24 mouse cellular contexts compared by ENCODE assay signal in the genomic region with DNA sequence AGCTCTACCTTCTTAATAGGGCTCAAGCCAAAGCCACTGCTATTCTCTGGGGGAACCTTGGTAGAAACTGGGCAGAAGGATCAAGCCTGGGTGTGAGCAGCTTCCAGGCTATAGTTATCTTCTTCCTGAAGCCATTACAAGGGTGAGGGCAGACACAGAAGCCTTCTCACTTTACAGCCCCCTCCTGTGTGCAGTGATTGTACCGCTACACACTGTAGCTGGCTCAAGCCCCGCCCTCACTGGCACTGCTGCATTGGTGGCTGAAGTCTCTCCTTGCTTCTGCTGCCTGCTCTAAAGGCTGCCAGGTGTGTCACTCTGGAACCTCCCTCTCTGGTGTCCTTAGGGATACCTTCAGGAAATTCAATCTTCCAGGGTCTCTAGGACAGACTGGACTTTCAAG.
"Had no signal": no experiment of that assay in that cellular context is flagged by ENCODE, and none has a peak within 500 bp of the region (broad histone marks: within the 10 kb centered on the region; RNA-seq: fewer than 3 reads in every experiment).

No protein-coding gene starts in this region.

- H3K27me3 ChIP-seq: heart, embryonic 12.5 days; hindbrain, embryonic 13.5 days; hindbrain, embryonic 15.5 days; intestine, embryonic 15.5 days; limb, embryonic 13.5 days; limb, embryonic 15.5 days had no signal

- H3K9ac ChIP-seq: heart, embryonic 12.5 days; hindbrain, embryonic 13.5 days; hindbrain, embryonic 15.5 days; intestine, embryonic 15.5 days; limb, embryonic 13.5 days; limb, embryonic 15.5 days; liver, embryonic 12.5 days; liver, embryonic 14.5 days had no signal

- H3K27ac ChIP-seq: gastrocnemius, adult 2 months; heart, embryonic 10.5 days; hindbrain, embryonic 10.5 days; hindbrain, embryonic 13.5 days; hindbrain, embryonic 15.5 days; intestine, embryonic 15.5 days; layer of hippocampus, adult 2 months; left cerebral cortex, adult 2 months; limb, embryonic 13.5 days; limb, embryonic 15.5 days; liver, embryonic 12.5 days; liver, embryonic 14.5 days had no signal

- ATAC-seq: inflammation-experienced regulatory T-cells, adult 6 months; intestine, embryonic 15.5 days; intestine, postnatal 0 days; liver, embryonic 12.5 days had no signal

- H3K4me2 ChIP-seq: heart, embryonic 12.5 days; hindbrain, embryonic 13.5 days; hindbrain, embryonic 15.5 days; intestine, embryonic 15.5 days; limb, embryonic 13.5 days; limb, embryonic 15.5 days; liver, embryonic 12.5 days had no signal

- H3K4me3 ChIP-seq: gastrocnemius, adult 2 months; heart, embryonic 10.5 days; heart, embryonic 12.5 days; hindbrain, embryonic 10.5 days; hindbrain, embryonic 13.5 days; hindbrain, embryonic 15.5 days; intestine, embryonic 15.5 days; layer of hippocampus, adult 2 months; left cerebral cortex, adult 2 months; limb, embryonic 13.5 days; limb, embryonic 15.5 days; liver, embryonic 12.5 days had no signal

- H3K36me3 ChIP-seq: heart, embryonic 10.5 days; heart, embryonic 12.5 days; hindbrain, embryonic 10.5 days; hindbrain, embryonic 13.5 days; hindbrain, embryonic 15.5 days; intestine, embryonic 15.5 days; limb, embryonic 13.5 days; limb, embryonic 15.5 days; liver, embryonic 12.5 days had no signal

- H3K9me3 ChIP-seq: heart, embryonic 10.5 days; heart, embryonic 12.5 days; hindbrain, embryonic 10.5 days; hindbrain, embryonic 13.5 days; hindbrain, embryonic 15.5 days; intestine, embryonic 15.5 days; limb, embryonic 13.5 days; limb, embryonic 15.5 days; liver, embryonic 12.5 days had no signal

- DNase-seq: gastrocnemius, adult 2 months; gastrocnemius, postnatal 10 days; gastrocnemius, postnatal 25 days; heart, adult 18-20 months; heart, postnatal 10 days; heart, postnatal 4 days; kidney, adult 2 months; kidney, postnatal 10 days; kidney, postnatal 25 days; kidney, postnatal 4 days had no signal
